Mouse (Mus musculus) liver, embryonic 16.5 days (tissue): ENCODE measurements at regions not wholly inside any gene's neighbourhood (a gene's known extent, or its start where the extent isn't known, plus 50 kb on each side); places are given as distances from the start of the nearest gene placed in this dataset.

Experiments used
- ATAC-seq: fragments of 200-750 bp; cut with Nextera tagmentation; 2 replicates; pipeline ENCODE4 v1.8.0; 2017; ENCODE audit warnings: low read depth, mild to moderate bottlenecking, moderate number of reproducible peaks, moderate library complexity
- H3K27ac ChIP-seq: fragments of 300-500 bp; sonication (generic); 2 replicates; pipeline ENCODE4 v1.5.1; 2014; ENCODE audit warnings: mild to moderate bottlenecking, low read length
- H3K27me3 ChIP-seq: fragments of 300-500 bp; sonication (generic); 2 replicates; pipeline ENCODE4 v1.6.1; 2014; ENCODE audit warnings: low read depth, low read length, mixed read lengths; ENCODE audit not compliant: control insufficient read depth, insufficient read depth
- H3K36me3 ChIP-seq: fragments of 300-500 bp; sonication (generic); 2 replicates; pipeline ENCODE4 v1.6.1; 2014; ENCODE audit warnings: mild to moderate bottlenecking; ENCODE audit not compliant: control insufficient read depth, insufficient read depth
- H3K4me1 ChIP-seq: fragments of 300-500 bp; sonication (generic); 2 replicates; pipeline ENCODE4 v1.6.1; 2014; ENCODE audit warnings: low read depth, low read length, mixed read lengths; ENCODE audit not compliant: control insufficient read depth
- H3K4me2 ChIP-seq: fragments of 300-500 bp; sonication (generic); 2 replicates; pipeline ENCODE4 v1.6.1; 2014; ENCODE audit warnings: low read depth, low read length, mixed read lengths
- H3K4me3 ChIP-seq: fragments of 300-500 bp; sonication (generic); 2 replicates; pipeline ENCODE4 v1.5.1; 2014; ENCODE audit warnings: low read depth, mild to moderate bottlenecking, low read length
- H3K9ac ChIP-seq: fragments of 300-500 bp; sonication (generic); 2 replicates; pipeline ENCODE4 v1.6.1; 2014; ENCODE audit warnings: low read depth, low read length
- H3K9me3 ChIP-seq: fragments of 300-500 bp; sonication (generic); replicated peaks from 2 replicates; pipeline ENCODE4 v1.6.1; 2016; ENCODE audit warnings: low read length; ENCODE audit not compliant: control insufficient read depth
- WGBS: fragments of 180-500 bp; shearing (Covaris S2); extraction: QIAGEN DNeasy Blood & Tissue Kit; methylation state at CpG from one replicate; pipeline ENCODE4 v1.1.7; 2014; ENCODE audit not compliant: insufficient replicate concordance; 5-methylcytosine and 5-hydroxymethylcytosine counted together

DNA sequence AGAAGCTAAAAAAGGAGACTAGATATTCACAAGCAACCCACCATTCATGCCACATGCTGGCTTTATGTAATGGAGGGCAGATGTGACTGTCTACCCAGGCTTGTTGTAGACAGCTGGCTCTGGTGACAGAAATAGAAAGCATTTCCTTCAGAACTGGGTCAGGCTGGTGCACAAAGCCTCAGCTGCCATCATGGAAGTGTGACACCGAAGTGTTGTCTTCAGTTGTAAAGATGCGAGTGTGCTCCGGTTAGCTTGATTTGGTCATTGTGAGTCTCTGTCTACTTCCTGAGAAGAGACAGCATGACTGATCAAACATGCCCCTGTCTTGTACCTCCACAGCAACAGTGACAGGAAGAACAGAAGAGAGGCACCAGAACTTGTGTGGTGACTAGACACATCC is 77.7 kb upstream of the Itga6 start:
- 72% methylated on average over 3 of the region's 3 CpGs for WGBS
- Histone ChIP-seq H3K4me2 (no peak overlapping the region), H3K36me3 (no peaks in the 10 kb centered on the region), H3K4me3 (no peak overlapping the region), H3K9me3 (no peaks in the 10 kb centered on the region), H3K27ac (no peak overlapping the region), H3K4me1 (no peaks in the 10 kb centered on the region; the same call in 1 of the 2 replicates), H3K27me3 (no peaks in the 10 kb centered on the region), H3K9ac (no peak overlapping the region)
- ATAC-seq: no peak

DNA sequence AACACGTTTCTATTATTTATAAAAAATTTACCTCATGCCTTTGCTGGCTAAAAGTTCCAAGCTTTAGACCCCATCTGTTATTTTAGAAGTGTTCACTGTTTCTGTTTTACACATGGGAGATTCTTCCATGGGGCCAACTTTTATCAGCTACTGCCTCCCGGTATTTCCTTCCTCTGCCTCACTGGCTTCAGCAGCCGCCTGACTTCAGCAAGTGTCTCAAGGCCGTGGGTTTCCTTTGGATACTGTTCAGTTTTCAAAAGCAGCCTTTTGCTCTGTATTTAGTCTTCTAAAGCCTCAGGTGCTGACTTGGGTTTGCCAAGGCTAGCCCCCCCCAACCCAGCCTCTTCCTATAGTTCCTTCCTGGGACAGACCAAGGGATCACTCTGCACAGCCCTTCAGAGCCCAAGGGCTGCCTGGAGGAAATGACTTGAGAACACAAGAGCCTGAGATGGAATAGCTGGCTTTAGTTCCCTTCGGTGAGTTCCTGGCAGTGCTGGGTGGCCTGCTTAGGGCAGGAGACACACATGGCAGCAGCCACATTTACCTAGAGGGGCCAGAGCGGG is 75.1 kb upstream of the Itga6 start:
- Histone ChIP-seq H3K9ac (no peak overlapping the region), H3K4me1 (no peaks in the 10 kb centered on the region), H3K36me3 (no peaks in the 10 kb centered on the region), H3K4me3 (no peak overlapping the region), H3K27ac (peak overlapping the region; percentile 20; the same call in 1 of the 2 replicates), H3K9me3 (no peaks in the 10 kb centered on the region), H3K4me2 (no peak overlapping the region), H3K27me3 (no peaks in the 10 kb centered on the region)
- no peak for ATAC-seq
- WGBS: 24% methylated on average over 6 of the region's 6 CpGs

DNA sequence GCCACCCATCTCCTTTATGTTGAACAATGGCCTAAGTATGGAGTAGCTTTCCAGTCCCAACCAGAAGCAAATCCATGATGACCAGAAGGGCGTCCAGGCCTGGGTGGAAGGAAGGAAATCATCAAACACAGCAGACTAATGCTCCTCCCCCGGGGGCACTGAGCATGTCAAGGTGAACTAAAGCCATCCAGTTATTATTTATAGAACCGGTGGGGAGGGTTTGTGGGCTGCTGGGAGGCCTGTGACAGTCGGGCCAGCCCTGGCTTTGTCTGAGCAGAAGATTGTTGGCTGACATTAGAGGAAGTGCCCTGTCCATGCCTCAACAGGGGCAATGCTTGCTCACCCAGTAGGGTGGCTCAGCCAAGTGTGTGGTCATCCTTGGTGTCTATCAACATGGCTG is 74.5 kb upstream of the Itga6 start:
- H3K4me2 ChIP-seq: no peak overlapping the region
- H3K9ac ChIP-seq: no peak overlapping the region
- no peaks in the 10 kb centered on the region for H3K9me3 ChIP-seq
- H3K27me3 ChIP-seq: no peaks in the 10 kb centered on the region
- H3K4me3 ChIP-seq: no peak overlapping the region
- H3K36me3 ChIP-seq: no peaks in the 10 kb centered on the region
- ATAC-seq: peak; percentile 37; the same call in 1 of the 2 replicates
- H3K27ac ChIP-seq: no peak overlapping the region
- 20% methylated on average over 4 of the region's 4 CpGs for WGBS
- no peaks in the 10 kb centered on the region for H3K4me1 ChIP-seq

DNA sequence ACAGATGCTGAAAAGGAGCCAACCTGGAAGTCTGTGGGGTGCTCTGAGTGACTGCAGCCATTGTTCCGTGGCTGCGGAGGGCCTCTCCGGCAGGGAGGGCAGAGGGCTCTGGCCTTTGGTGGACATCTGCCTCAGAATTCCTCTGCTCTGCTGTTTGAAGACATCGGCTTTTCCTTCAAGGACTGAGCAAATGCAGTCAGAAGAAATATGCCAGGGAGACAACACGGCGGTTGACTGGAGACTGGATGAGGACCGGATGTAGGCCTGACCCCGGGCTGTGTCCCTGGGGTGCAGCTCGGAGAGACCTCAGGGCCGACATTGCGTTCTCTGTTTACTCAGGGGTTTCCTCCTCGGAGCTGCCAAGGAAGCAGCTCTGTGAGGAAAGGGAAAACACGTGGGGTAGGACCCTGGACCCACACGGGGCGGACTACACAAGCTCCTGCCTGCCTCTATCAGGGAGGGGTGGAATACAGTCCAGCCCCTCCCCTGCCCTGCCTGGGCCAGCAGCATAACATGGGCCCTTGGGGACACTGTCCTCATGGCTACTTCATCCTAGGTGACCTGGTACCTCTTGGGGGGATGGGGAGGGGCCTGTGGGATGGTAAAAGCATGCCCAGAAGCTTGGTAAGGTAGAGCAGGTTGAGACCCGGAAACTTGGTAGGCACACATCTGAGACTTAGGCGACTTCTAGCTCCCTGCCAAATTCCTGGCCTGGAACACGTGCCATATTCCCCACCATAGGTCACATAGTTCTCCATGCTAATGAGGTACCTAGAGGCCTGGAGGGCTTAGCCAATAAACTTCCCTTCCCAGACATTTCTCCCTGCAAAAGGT is 72.1 kb upstream of the Itga6 start:
- H3K36me3 ChIP-seq: no peaks in the 10 kb centered on the region
- ATAC-seq: peak; percentile 61
- H3K4me2 ChIP-seq: no peak overlapping the region
- no peak overlapping the region for H3K9ac ChIP-seq
- no peaks in the 10 kb centered on the region for H3K9me3 ChIP-seq
- no peak overlapping the region for H3K4me3 ChIP-seq
- no peaks in the 10 kb centered on the region for H3K27me3 ChIP-seq
- no peaks in the 10 kb centered on the region for H3K4me1 ChIP-seq
- no peak overlapping the region for H3K27ac ChIP-seq
- 65% methylated on average over 18 of the region's 18 CpGs for WGBS

DNA sequence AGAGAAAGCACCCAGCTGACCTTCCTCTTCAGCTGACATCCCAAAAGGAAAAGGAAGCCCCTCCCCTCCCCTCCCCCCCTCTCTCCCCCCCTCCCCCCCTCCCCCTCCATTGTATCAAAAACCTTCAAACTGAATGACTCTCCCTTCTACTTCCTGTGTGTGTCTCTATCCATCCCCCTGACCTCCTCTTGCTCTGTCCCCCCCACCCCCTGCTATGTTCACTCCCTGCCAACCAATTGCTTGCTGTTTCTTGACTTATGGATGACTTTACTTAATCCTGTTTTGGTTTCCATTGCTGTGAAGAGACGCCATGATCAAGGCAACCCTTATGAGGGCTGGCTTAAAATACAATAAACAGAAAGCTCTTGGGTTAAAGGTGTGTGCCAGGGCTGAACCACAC is 64.7 kb upstream of the Itga6 start:
- Histone ChIP-seq H3K9ac (no peak overlapping the region), H3K27me3 (no peaks in the 10 kb centered on the region), H3K9me3 (no peaks in the 10 kb centered on the region), H3K27ac (no peak overlapping the region), H3K4me3 (no peak overlapping the region), H3K4me2 (no peak overlapping the region), H3K36me3 (no peaks in the 10 kb centered on the region), H3K4me1 (no peaks in the 10 kb centered on the region)
- no peak for ATAC-seq
- WGBS: 29% methylated on average over 1 of the region's 1 CpGs

DNA sequence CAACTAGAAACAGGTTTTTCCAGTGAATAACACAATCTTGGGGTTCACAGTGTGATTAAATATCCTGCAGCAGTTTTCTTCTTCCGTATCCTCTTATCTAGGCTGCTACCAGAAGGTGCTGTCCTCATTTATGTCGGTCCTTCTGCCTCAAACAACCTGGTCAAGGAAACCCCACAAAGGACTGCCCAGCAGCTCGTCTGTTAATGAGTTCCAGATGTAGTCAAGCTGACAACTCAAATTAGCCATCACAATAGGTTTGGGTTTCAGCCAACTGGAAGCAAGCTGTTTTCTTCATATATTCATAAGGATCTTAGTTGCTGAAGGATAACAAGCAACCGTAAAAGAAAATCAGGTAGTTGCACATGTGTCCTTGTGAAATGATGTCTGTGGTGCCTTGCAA is 64.3 kb upstream of the Itga6 start:
- H3K4me2 ChIP-seq: no peak overlapping the region
- no peak overlapping the region for H3K27ac ChIP-seq
- 59% methylated on average over 4 of the region's 4 CpGs for WGBS
- H3K4me1 ChIP-seq: no peaks in the 10 kb centered on the region
- H3K4me3 ChIP-seq: no peak overlapping the region
- H3K36me3 ChIP-seq: no peaks in the 10 kb centered on the region
- H3K27me3 ChIP-seq: no peaks in the 10 kb centered on the region
- H3K9me3 ChIP-seq: no peaks in the 10 kb centered on the region
- ATAC-seq: no peak
- no peak overlapping the region for H3K9ac ChIP-seq

DNA sequence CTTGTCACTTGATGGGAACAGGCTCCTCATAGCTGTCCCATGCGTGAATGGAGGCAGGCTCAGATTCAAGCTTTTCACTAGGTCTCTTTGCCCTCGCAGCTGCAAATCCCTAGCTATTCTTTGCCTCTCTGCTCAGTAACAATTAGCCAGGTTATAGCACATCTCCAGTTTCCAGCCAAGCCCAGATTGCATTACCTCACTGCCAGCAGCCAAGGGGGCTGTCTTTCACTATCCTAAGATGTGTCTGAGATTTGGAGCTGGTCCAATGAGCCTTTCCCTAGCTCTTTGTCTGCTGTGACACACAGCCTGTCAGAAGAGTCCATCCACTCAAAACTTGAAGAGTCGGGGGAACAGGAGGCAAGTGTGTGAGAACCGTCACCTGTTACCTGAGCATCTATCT is 62.0 kb upstream of the Itga6 start:
- Histone ChIP-seq H3K4me3 (no peak overlapping the region), H3K4me2 (no peak overlapping the region), H3K27me3 (no peaks in the 10 kb centered on the region), H3K9me3 (no peaks in the 10 kb centered on the region), H3K27ac (no peak overlapping the region), H3K36me3 (no peaks in the 10 kb centered on the region), H3K4me1 (no peaks in the 10 kb centered on the region), H3K9ac (no peak overlapping the region)
- ATAC-seq: no peak
- WGBS: 65% methylated on average over 4 of the region's 4 CpGs

DNA sequence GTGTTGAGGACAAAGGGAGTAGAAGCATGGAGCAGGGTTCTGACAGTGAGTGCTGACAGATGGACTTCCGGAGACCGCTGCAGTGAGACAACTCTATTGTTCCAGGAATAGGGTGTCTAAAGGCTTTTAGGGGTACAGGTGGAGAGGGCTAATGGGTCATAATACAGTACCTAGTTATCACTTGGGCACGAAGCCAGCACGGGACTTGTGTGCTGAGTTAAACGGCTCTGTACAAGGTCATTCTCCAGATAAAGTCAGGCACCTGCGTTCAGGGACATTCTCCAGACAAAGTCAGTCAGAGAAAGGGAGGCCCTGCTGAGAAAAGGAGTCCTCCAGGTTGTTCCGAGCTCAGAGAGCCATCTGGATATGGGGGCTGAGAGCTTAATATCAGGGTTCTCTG is 60.2 kb upstream of the Itga6 start:
- 75% methylated on average over 7 of the region's 7 CpGs for WGBS
- H3K9ac ChIP-seq: no peak overlapping the region
- no peaks in the 10 kb centered on the region for H3K4me1 ChIP-seq
- H3K4me2 ChIP-seq: no peak overlapping the region
- no peak for ATAC-seq
- H3K27ac ChIP-seq: no peak overlapping the region
- no peaks in the 10 kb centered on the region for H3K27me3 ChIP-seq
- H3K4me3 ChIP-seq: no peak overlapping the region
- H3K9me3 ChIP-seq: no peaks in the 10 kb centered on the region
- H3K36me3 ChIP-seq: no peaks in the 10 kb centered on the region

DNA sequence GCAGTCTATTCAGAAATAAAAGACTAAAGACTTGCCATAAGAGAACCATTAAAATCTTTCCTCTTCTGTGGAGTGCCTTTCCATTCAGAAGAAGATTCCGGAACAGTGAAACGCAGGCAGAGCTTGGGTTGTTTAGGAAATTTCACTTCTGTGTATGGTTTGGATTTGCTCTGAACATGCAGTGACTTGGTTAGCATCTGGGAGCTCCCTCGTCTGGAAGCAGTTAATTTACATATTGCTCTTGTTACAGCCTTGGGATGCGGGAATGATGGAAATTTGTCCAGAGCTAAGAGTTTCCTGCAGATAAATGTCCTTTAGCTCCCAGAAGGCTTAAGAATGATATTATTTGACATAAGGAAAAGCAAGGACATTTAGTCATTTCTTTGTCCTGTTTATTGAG is 56.4 kb upstream of the Itga6 start:
- no peak overlapping the region for H3K27ac ChIP-seq
- no peak overlapping the region for H3K4me3 ChIP-seq
- H3K36me3 ChIP-seq: no peaks in the 10 kb centered on the region
- H3K9ac ChIP-seq: no peak overlapping the region
- no peaks in the 10 kb centered on the region for H3K4me1 ChIP-seq
- no peaks in the 10 kb centered on the region for H3K9me3 ChIP-seq
- no peaks in the 10 kb centered on the region for H3K27me3 ChIP-seq
- H3K4me2 ChIP-seq: no peak overlapping the region
- 61% methylated on average over 4 of the region's 4 CpGs for WGBS
- no peak for ATAC-seq
